Mouse (Mus musculus) monocyte, adult 5-6 weeks (primary cell): ENCODE data around the gene Tagln3. TPM values are rescaled to one million over a fixed set of nuclear protein-coding genes. Genes with fewer than 3 reads are reported as not detected.

Experiments used
- ATAC-seq: fragments of 153-309, 156-312 bp; replicated peaks from 2 replicates; pipeline ENCODE4 v1.8.0; 2017; ENCODE audit warnings: mild to moderate bottlenecking; ENCODE audit not compliant: low TSS enrichment, insufficient number of reproducible peaks, severe bottlenecking, poor library complexity, low FRiP score
- total RNA-seq: library from RNA; stranded (forward); fragments of 200-1000, 200-491, 200-594 nt; gene quantifications from 3 replicates; pipeline ENCODE4 v1.2.3, GENCODE M21; 2017

Gene Tagln3
- total RNA-seq, 1 experiment from 2014 or later: not detected

- no peak for ATAC-seq
These were observed 1.1 kb downstream of the Tagln3 start for GRCm38 (mm10) chr16:45723172-45723901.

- no peak for ATAC-seq
These were observed 1.9 kb downstream of the Tagln3 start for GRCm38 (mm10) chr16:45722460-45722951.

GRCm38 (mm10) chr16:45720022-45720630, 4.3 kb downstream of the Tagln3 start:
- no peak for ATAC-seq

DNA sequence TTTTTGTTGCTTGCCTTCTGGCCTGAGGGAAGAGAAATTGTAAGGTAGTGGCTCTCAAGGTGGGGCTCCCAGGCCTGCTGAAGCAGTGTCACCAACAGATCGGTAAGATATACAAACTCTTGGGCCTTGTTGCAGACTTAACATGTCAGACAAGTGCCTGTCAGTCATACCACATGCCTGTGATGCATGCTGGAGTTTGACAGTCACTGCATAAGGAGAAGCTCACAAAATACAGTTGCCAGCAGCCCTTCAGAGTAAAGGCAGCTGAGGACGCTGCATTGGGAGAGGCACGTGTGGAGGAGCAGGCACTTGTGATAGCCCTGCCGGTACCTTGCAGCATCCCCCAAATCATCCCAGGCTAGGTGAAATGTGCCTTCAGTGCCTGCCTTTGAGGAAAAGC, 6.1 kb downstream of the Tagln3 start:
- ATAC-seq: no peak

DNA sequence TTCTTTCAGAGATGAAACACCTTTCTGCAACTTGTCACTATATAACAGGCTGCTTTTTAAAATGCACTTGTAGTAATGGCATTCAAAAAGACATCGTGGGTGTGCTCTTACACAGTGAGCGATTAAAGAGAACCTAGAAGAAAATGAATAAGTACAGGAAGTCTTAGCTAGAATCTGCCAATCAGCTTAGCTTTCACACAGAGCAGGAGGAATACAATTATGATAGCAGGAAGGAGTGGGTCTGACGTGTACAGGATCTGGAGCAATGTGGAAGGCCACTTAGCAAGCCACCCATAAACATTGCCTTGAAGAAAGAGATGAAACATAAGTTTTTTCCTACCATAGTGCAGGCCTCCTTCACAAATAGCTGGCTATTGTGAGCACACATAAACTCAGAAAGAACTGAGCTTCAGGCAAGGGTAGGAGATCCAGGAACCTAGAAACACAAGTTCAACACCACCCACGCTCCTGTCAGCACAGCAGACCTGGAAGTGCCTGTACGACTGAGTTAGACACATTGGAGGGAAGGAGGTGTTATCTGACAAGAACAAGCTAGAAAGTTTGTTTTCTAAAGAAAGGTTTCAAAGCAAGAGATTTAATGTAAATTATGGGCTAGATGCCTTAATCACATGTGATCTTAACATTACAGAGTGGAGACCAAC, 9.8 kb downstream of the Tagln3 start:
- ATAC-seq: no peak

DNA sequence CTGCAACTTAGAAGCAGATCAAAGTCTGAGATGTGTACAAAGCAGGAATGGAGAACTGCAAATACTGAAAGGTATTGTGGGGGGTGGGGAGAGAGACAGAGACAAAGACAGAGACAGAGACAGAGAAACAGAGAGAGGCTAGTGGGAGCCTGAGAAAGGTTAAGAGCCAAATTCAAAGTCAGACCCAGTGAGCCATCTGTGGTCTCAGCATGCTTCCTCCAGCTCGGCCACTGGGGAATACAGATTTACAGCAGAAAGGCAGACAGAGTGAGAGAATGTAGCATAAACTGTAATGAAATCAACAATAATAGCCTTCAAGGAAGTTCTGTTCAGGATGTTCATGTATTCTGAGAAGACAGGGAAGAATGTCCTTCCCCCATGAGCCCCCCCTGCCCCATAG, 10.5 kb downstream of the Tagln3 start:
- ATAC-seq: no peak

GRCm38 (mm10) chr16:45713261-45713660, 11.1 kb downstream of the Tagln3 start:
- no peak for ATAC-seq

- no peak for ATAC-seq
These were observed 13.1 kb downstream of the Tagln3 start for GRCm38 (mm10) chr16:45711263-45711662.

GRCm38 (mm10) chr16:45699301-45699700, 25.1 kb downstream of the Tagln3 start:
- no peak for ATAC-seq

DNA sequence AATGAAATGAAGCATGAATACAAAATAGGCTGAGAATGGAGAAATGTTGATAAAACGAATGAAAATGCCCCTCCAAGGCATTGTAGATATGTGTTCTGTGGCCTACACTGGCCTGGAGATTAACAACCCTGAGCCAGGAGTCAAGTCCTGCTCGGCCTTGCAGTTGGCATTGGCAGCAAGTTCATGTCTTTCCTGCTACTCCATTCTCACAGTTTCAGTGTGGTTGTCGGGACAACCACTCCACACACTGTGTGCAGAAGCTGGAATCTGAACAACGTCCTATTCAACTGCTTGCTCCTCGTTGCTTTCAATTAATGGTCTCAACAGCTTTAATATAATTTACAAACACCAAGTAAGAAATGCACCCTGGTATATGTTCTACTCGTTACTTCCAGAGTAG, 26.4 kb downstream of the Tagln3 start:
- no peak for ATAC-seq

DNA sequence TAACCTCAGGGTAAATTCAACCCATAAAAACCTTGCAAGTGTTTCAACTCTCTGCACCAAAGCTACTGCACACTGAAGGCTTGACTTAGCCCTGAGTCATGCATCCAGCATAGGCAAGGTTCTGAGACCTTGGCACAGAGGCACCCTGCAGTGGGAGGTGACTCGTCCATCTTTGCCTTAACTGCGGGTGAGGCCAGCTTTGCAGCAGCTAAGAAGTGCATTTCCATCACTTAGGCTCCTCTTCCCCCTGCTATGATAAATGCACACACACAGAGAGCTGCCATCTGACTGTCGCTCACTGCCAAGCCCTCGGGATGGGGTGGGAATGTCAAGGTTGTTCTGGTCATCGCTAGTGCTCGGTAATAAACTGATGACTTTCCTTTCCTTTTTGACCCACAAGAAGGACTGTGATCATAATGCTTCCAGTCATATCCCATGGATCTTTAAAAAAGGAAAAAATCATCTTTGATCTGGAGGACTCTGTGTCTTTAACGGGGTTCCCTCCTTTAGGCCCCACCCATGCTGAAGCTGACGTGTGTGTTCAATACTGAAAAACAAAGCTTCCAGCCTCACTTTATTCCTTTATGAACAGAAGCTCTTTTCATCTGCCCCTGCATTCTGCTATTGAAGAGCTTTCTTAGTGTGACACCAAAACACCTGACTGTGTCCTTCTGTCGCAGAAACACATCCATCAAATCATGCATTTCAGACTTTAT, 28.8 kb downstream of the Tagln3 start:
- no peak for ATAC-seq

GRCm38 (mm10) chr16:45693558-45693957, 30.9 kb downstream of the Tagln3 start, which contains the start of gene Tmprss7:
Tmprss7 (minus strand) TSS chr16:45693658.
- ATAC-seq: no peak

DNA sequence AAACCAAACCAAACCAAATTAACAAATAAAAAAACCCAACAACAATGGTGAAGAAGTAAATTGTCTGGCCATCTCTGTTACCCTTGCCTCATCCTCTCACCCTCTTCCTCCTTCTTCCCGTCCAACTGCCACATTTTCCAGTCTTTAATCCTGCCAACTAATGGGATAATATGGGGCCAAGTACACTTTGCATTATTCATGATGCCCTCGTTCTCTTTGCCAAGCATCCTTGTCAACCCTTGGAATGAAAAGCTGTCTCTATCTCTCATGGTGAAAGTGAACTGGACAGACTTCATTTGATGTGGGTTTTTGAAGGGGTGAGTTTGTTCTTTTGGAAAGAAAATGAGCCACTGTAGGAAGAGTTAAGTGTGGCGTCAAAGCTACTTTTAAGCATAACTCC, 31.6 kb downstream of the Tagln3 start:
- no peak for ATAC-seq

DNA sequence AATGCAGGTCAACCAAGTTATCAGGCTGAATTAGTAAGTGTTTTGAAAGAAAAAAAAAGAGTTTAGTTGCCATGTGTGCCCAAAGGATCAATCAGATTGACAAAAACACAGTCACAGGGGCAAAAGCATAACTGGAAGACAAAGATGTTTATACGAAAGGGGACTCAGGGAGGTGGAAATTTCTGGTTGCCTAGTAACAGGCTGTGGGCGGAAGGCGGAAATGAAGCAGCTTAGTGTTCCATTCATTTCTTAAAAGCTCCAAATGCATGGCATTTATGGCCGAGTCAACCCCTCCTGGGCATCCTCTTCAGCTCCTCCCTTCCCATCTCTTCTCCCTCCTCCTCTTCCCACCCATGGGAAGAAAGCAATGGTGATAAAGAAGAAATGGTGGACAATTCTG, 34.2 kb downstream of the Tagln3 start:
- no peak for ATAC-seq

DNA sequence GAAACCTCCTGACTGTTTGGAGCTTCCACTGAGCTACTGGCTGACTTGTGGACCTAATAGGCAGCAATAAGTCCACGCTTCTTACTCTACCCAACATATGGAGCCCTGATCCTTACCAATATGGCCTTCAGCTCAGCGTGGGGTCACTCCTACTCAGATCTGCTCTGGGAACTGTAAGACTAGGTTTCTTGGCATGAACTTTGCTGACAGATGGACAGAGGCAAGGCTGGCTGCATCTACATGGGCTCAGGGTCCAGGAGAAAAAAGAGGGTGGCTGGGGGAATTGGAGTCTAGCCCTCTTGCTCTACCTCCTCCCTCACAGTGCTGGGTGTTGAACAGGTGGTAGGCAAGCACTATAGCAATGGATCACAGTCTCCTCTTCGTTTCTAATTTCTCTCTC, 37.6 kb downstream of the Tagln3 start:
- ATAC-seq: no peak

DNA sequence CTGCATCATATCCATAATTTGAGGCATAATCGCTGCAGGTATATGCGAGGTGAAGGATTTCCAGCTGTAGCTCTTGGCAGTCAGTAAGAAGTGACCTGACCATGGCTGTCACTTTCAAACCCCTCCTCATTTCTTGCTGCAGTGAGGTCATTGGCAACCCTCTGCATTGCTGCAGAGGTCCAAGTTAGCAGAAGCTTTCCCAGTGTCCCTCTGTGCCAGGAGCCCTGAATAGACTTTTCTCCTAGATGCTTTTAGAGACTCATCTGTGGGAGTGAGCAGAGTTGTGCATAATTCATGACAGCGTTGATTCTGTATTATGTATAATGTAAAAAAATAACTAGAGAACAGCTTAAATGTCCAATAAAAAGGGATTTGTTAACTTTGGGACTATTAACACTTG, 39.1 kb downstream of the Tagln3 start:
- no peak for ATAC-seq

- ATAC-seq: no peak
These were observed 39.6 kb downstream of the Tagln3 start for GRCm38 (mm10) chr16:45684815-45685214.

DNA sequence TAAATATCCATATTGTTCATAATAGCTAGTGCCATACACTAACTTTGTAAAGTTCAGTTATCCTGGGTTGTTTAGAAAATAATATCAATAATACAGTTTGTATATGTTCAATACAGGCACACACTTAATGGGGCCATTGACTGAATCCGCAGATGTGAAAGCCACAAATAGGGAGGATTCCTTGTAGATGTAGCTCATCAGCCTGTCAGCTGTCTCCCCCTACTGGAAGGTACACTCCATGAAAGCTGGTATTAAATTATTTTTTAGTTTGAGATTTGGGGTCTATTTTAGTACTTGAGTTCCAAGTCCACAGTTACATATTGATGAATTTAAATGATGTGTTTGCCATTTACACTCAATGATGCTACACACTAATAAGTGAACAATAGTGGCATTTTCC, 47.9 kb downstream of the Tagln3 start:
- ATAC-seq: no peak

DNA sequence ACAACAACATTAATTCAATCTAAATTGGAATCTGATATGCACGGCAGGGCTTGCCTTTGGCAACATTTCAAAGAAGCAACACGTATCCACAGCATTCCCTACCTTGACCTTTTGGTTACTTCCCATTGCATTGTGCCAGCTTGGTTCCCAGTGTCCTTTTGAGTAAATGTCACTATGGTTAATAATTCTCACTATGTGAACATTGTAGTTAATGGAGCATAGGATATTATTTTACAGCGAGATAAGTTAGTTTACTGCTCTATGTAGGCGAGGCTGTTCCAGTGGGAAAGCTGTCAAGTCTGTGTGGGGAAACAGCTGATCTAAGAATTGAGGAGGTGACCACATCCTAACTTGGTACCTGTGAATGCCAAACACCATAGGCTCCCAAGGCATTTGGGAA, 54.4 kb downstream of the Tagln3 start:
- ATAC-seq: no peak
